Mouse (Mus musculus): ENCODE measurements around the gene Vmn1r208.
"Not testable (repeated sequence)": the region's sequence is repeated elsewhere in the genome, so short reads cannot be mapped to it uniquely, and the experiment has no call there.

Gene Vmn1r208

DNA sequence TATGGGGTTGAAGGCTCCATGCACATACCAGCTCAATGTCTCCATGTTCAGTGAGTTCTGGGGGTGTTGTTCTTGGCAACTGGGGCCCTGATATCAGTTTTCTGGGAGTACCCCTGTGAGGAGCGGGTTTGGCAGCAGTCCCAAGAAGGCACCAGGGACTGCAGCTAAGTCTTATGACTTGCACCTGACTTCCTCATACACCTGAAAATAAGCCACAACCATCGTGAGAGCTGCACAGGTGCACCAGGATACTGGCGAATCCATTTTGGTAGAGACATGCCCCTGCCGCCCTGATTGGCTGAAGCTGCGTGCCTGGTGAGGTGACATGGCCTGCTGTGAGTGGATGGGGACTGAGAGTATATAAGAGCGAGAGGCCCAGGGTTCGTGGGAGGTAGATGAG lies at the start of gene Vmn1r208:
Vmn1r208 (minus strand) TSS at position 101 of the 400 bp plus-strand sequence.
- not testable (repeated sequence) for DNase-seq (ENCODE audit: low read depth, low spot score)

GRCm38 (mm10) chr13:22821601-22822000 lies 44.4 kb upstream of the Vmn1r208 start:
- DNase-seq (ENCODE audit: low read depth, low spot score): not testable (repeated sequence)

DNA sequence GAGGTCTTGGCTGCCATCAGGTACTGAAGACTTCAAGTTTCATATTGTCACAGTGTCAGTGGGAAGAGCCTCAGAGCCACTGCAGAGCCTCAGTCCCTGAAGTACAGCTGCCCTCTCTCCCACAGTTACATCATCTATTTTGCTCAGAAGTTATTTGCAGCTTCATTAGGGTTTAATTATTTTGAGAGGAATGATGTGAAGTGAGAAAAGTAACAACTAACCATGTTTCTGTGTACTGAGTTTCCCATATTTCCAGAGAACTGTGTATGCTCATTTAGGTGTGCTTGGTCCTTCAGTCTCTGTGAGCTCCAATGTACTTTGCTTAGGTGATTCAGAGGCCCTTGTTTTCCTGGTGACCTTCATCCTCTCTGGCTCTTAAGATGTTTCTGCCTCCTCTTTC lies 32.4 kb upstream of the Vmn1r208 start, which contains the start of gene Vmn1r209:
Vmn1r209 (minus strand) TSS at position 101 of the 400 bp plus-strand sequence.
- not testable (repeated sequence) for DNase-seq (ENCODE audit: low read depth, low spot score)

DNA sequence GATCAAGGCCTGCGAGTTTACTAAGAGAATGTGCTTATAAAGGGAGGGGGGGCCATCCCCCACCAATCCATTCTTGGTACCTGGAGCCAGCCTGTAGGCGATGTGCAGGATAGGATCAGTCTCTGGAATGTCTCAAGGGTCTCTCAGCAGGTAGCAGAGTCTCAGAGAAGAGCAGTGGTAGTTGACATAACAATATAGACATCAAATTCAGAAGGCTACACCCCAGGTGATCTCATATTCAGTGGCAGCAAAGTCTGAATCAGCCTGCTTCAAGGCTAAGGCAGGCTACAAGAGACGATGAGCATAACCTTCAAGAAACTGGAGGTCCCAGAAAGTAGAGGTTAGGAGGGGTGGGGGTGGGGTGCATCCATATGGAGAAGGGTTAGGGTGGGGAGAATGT lies 10.9 kb upstream of the Vmn1r208 start:
- DNase-seq (ENCODE audit: low read depth, low spot score): not testable (repeated sequence)

GRCm38 (mm10) chr13:22784159-22784558 lies 7.0 kb upstream of the Vmn1r208 start:
- not testable (repeated sequence) for DNase-seq (ENCODE audit: low read depth, low spot score)

DNA sequence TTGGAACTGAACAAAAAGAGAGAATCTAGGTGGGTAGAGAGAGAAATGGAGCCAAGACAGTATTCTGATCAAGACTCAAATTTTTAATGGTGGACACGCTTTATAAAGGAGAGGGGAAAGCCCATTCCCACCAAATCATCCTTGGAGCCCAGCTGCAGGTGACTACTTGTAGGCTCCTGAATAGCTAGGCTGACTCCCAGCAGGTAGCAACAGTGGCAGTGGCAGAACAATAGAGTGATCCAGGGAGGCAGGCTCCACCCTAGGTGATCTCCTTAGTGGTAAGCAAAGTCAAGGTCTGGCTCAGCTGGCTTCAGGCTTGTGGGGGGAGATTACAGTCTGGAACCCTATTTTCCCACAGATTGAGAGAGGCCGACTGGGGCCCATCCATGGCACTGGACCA lies 5.6 kb downstream of the Vmn1r208 start:
- DNase-seq (ENCODE audit: low read depth, low spot score): not testable (repeated sequence)

GRCm38 (mm10) chr13:22747524-22747923 lies 29.7 kb downstream of the Vmn1r208 start:
- DNase-seq (ENCODE audit: low read depth, low spot score): no peak

DNA sequence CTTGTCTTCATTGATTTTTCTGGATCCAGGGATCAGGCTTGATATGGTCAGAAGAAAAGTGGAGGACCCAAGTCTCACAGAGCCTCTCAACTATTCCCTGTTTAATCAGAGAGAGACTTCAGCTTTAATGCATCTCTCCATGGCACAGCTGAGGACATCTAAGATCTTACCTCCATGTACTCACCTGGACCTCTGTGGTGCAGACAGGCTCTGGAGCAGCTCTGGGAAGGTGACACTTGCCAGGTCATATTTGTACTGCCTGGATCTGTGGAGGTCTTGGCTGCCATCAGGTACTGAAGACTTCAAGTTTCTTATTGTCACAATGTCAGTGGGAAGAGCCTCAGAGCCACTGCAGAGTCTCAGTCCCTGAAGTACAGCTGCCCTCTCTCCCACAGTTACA lies 47.7 kb downstream of the Vmn1r208 start, which contains the start of gene Vmn1r207-ps:
Vmn1r207-ps (minus strand) TSS at position 101 of the 400 bp plus-strand sequence.
- not testable (repeated sequence) for DNase-seq (ENCODE audit: low read depth, low spot score)

Measured in telencephalon, adult 2 months (tissue).